Mouse (Mus musculus) liver, embryonic 18 days (tissue): ENCODE measurements around the gene Nr3c2. TPM values are rescaled to one million over a fixed set of nuclear protein-coding genes. Genes with fewer than 3 reads are reported as not detected.

ENCODE experiments used
- polyA plus RNA-seq: library from polyadenylated mRNA; depleted of rRNA; stranded (reverse); fragments of >200 nt; gene quantifications from 2 replicates; pipeline ENCODE4 v1.2.3, GENCODE M21; 2012; rRNA removed

Gene Nr3c2
- polyA plus RNA-seq: 0.44 and 0.56 TPM in 2 replicates

DNA sequence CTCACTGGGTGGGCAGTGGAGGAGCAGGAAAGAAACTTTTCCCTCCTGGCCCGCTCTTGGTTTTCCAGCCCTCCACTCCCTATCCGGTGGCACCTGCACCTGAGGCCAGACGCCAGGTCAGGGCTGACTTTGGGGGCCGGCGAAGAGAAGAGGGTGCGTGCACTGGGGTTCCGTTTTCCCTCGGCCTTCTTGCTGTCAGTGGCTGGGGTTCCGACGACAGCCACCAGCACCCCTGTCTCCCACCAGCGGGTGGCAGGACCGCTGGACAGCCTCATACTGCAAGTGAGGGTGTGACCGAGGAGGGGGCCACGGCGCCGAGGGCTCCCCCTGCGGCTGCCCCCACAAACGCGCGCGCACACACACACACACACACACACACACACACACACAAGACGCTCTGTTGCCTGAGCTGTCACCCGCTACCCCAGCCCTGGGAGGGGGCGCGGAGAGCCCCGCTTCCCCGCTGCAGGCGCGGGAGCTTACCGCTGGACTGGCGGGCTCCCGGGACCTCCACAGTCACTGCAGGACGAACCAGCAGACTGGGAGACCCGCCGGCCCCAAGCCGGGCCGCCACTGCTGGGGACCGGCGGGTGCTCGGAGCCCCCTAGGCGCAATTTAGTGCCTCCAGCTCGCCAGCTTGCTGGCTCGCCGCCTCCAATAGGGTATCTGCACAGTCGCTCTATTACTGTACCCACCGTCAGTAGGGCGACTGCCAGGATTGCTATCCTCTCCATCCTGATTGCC lies at the start of gene Nr3c2:
Nr3c2 (plus strand) TSS at position 32 of the 744 bp plus-strand sequence.

